Mouse (Mus musculus) testis, adult 2 months (tissue): ENCODE results near the gene Fkbp7. TPM values are rescaled to one million over a fixed set of nuclear protein-coding genes. Genes with fewer than 3 reads are reported as not detected.

ENCODE experiments used
- H3K27ac ChIP-seq: fragments of 200-500 bp; 2 replicates; pipeline ENCODE4 v1.5.1; 2012; ENCODE audit warnings: low read depth, low read length; ENCODE audit not compliant: control insufficient read depth, insufficient read depth
- H3K27me3 ChIP-seq: fragments of 200-500 bp; 2 replicates; pipeline ENCODE4 v1.6.1; 2012; ENCODE audit warnings: mild to moderate bottlenecking, low read length, moderate library complexity; ENCODE audit not compliant: control insufficient read depth, insufficient read depth
- H3K36me3 ChIP-seq: fragments of 200-500 bp; 2 replicates; pipeline ENCODE4 v1.6.1; 2012; ENCODE audit warnings: mild to moderate bottlenecking, low read length; ENCODE audit not compliant: control insufficient read depth, insufficient read depth
- H3K4me1 ChIP-seq: fragments of 200-500 bp; 2 replicates; pipeline ENCODE4 v1.6.1; 2012; ENCODE audit warnings: low read length; ENCODE audit not compliant: control insufficient read depth, insufficient read depth
- H3K4me3 ChIP-seq: fragments of 200-500 bp; 2 replicates; pipeline ENCODE4 v1.5.1; 2012; ENCODE audit warnings: low read depth, mild to moderate bottlenecking, low read length, moderate library complexity, mixed read lengths; ENCODE audit not compliant: control insufficient read depth
- CTCF ChIP-seq: fragments of 200-500 bp; IDR thresholded peaks from 2 replicates; pipeline ENCODE4 v1.5.1; 2012; ENCODE audit warnings: low read depth, mild to moderate bottlenecking, inconsistent platforms, low read length, moderate library complexity; ENCODE audit not compliant: control insufficient read depth, insufficient read depth, insufficient replicate concordance
- POLR2A ChIP-seq: fragments of 200-500 bp; IDR thresholded peaks from 2 replicates; pipeline ENCODE4 v1.6.1; 2012; ENCODE audit warnings: low read depth, mild to moderate bottlenecking, inconsistent platforms, low read length, moderate library complexity; ENCODE audit not compliant: control insufficient read depth
- polyA plus RNA-seq: library from polyadenylated mRNA; depleted of rRNA; stranded (reverse); fragments of >200 nt; gene quantifications from 2 replicates; pipeline ENCODE4 v1.2.3, GENCODE M21; 2012

The Fkbp7 gene
- polyA plus RNA-seq, 1 experiment, result 19.2 TPM

- Histone ChIP-seq H3K4me3 (no peak overlapping the region), H3K27ac (peak overlapping the region; percentile 60; the same call in 1 of the 2 replicates), H3K4me1 (no peaks in the 10 kb centered on the region), H3K36me3 (no peaks in the 10 kb centered on the region; the same call in 1 of the 2 replicates), H3K27me3 (no peaks in the 10 kb centered on the region)
- TF ChIP-seq CTCF (no peak), POLR2A (no peak)
Observed at GRCm38 (mm10) chr2:76693765-76694164, 20.8 kb upstream of the Fkbp7 start.

GRCm38 (mm10) chr2:76690436-76691204 lies 17.7 kb upstream of the Fkbp7 start:
- Histone ChIP-seq H3K4me1 (no peaks in the 10 kb centered on the region; the same call in 1 of the 2 replicates), H3K4me3 (no peak overlapping the region), H3K27ac (peak overlapping the region; percentile 57), H3K27me3 (no peaks in the 10 kb centered on the region), H3K36me3 (peaks cover 1% of the 10 kb centered on the region; the same call in 1 of the 2 replicates)
- TF ChIP-seq POLR2A (no peak), CTCF (no peak)

DNA sequence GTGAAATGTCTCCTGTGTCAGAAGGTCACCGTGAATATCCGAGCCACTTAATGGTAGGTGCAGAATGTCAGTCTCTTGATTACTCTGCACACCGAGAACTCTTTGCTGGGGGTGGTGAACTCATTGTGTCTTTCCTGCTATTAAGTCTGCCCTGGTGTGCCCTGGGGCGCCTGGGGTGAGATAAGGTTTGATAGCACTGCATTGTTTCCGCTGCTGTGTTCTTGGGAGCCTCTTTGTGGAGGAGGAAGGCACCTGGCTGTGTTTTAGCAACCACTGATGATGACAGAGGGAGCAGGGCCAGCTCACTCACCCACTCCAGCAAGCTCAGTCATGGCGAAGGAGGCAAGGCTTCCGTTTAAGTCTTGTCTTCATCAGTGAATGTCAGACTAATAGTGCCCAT lies 15.2 kb upstream of the Fkbp7 start:
- TF ChIP-seq POLR2A, result no peak
- no peak for TF ChIP-seq CTCF
- Histone ChIP-seq H3K4me3 (no peak overlapping the region), H3K4me1 (no peaks in the 10 kb centered on the region; the same call in 1 of the 2 replicates), H3K27ac (peak overlapping the region; percentile 29; the same call in 1 of the 2 replicates), H3K27me3 (no peaks in the 10 kb centered on the region), H3K36me3 (peaks cover 1% of the 10 kb centered on the region; the same call in 1 of the 2 replicates)

- Histone ChIP-seq H3K4me1 (no peaks in the 10 kb centered on the region; the same call in 1 of the 2 replicates), H3K27ac (no peak overlapping the region), H3K36me3 (peaks cover 1% of the 10 kb centered on the region; the same call in 1 of the 2 replicates), H3K27me3 (no peaks in the 10 kb centered on the region; the same call in 1 of the 2 replicates), H3K4me3 (no peak overlapping the region)
- TF ChIP-seq POLR2A (no peak), CTCF (no peak)
Observed at GRCm38 (mm10) chr2:76687608-76688007, 14.7 kb upstream of the Fkbp7 start.

DNA sequence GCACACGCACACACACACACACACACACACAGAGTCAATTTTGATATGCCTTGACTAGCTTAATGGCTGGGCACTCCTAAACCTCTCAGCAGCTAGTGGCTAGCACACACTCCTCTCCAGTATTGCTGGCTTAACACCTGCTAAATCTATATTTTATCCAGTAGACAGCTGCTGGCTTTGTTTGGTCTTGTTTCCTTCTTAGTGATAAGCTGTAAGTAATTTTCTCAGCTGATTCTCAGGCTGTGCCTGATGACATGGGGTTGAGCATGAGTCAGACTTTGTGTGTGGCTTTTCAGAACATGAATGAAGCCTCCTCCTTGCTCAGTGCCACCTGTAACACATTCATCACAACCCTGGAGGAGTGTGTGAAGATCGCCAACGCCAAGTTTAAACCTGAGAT lies 14.1 kb upstream of the Fkbp7 start:
- H3K4me3 ChIP-seq, result no peak overlapping the region
- no peak overlapping the region for H3K27ac ChIP-seq
- no peaks in the 10 kb centered on the region; the same call in 1 of the 2 replicates for H3K4me1 ChIP-seq
- no peaks in the 10 kb centered on the region; the same call in 1 of the 2 replicates for H3K27me3 ChIP-seq
- TF ChIP-seq CTCF (no peak), POLR2A (no peak)
- H3K36me3 ChIP-seq, result peaks cover 1% of the 10 kb centered on the region; the same call in 1 of the 2 replicates

DNA sequence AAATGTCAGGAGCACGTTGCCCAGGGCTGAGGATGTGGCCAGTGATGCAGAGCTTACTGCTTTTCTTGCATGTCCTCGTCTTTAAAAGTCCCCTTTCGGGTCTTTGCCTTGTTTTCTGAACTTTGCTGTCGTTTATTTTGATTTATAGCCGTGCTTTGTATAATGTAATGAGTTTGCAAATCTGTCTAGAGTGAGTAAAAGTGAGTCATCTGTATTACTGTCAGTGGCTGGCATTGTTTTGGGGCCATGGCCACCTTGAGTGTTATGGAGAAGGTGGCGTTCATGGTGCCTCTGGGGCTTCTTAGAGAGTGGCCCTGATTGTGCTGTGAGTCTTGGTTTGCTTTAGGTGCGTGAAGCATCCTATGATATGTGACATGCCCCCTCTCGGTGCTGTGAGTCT lies 9.4 kb upstream of the Fkbp7 start:
- Histone ChIP-seq H3K27ac (no peak overlapping the region), H3K36me3 (no peaks in the 10 kb centered on the region; the same call in 1 of the 2 replicates), H3K4me1 (no peaks in the 10 kb centered on the region; the same call in 1 of the 2 replicates), H3K27me3 (no peaks in the 10 kb centered on the region; the same call in 1 of the 2 replicates), H3K4me3 (no peak overlapping the region)
- TF ChIP-seq POLR2A (no peak), CTCF (no peak)

GRCm38 (mm10) chr2:76676401-76677226 lies 3.7 kb upstream of the Fkbp7 start:
- Histone ChIP-seq H3K4me3 (peak overlapping the region; percentile 93), H3K36me3 (no peaks in the 10 kb centered on the region), H3K27me3 (no peaks in the 10 kb centered on the region), H3K4me1 (peaks cover 11% of the 10 kb centered on the region), H3K27ac (no peak overlapping the region)
- no peak for TF ChIP-seq CTCF
- no peak for TF ChIP-seq POLR2A
